Mouse (Mus musculus) frontal cortex, adult (tissue): Measurements from ENCODE around the gene Mettl16.
"Not testable (repeated sequence)": the region's sequence is repeated elsewhere in the genome, so short reads cannot be mapped to it uniquely, and the experiment has no call there.

Source experiments
- ATAC-seq: cut with Nextera tagmentation; 2 replicates; pipeline ENCODE4 v1.9.2; 2017; ENCODE audit warnings: mild to moderate bottlenecking, moderate library complexity, mixed read lengths; ENCODE audit not compliant: low TSS enrichment

Gene Mettl16

DNA sequence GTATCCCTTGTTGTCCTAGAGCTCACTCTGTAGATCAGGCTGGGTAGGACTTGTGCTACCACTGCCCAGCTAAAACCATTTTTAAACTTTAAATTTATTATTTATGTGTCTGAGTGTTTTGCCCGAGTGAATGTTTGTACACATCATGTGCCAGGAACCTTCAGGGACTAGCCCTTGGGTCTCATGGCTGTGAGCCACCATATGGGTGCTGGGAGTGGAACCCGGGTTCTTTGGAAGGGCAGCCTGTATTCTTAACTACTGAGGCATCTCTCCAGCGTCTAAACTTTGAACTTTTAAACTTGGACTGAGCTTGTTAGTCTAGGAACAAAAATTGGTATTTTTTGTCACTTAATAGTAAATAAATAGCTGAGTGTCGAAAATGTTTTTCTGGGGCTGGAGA lies 22.2 kb downstream of the Mettl16 start:
- ATAC-seq = no peak

DNA sequence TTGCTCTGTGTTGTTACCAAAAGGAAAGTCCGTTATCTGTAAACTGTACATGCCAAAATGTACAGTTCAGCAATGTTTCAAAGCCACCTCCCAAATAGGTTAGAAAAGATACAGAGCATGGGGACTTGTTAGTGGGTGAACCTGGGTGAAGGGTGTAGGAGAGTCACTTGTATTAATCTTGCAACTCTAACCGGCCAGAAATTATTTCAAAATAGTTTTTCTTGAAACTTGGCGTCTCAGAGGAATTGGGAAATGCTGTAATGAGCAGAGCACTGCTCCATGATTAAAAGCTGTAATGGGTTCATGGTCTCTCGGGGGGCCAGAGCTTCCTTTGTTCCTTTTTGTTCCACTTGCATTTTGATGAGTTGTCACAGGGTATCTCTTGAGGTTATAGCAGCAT lies 30.0 kb downstream of the Mettl16 start:
- no peak for ATAC-seq

DNA sequence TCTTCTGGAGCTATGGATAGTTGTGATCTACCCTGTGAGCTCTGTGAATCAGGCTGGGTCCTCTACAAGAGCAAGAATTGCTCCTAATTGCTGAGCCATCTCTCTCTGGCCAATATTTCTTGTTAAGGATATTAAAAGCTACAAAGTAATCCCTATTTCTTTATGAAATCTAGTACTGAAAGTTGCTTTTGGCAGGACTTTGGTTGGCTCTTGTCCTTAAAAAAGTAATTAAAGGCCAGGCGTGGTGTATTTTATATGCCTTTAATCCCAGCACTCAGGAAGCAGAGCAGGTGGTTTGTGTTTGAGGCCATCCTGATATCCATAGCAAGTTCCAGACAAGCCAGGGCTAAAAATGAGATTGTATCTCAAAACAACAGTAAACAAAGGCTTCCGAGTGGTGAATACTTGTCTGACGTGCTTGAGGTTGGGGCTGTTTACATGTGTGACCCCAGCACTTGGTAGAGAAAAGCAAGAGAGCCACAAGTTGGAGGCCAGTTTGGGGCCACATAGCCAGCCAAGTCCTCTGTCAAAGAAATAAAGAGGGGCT lies 33.5 kb downstream of the Mettl16 start:
- no peak for ATAC-seq

DNA sequence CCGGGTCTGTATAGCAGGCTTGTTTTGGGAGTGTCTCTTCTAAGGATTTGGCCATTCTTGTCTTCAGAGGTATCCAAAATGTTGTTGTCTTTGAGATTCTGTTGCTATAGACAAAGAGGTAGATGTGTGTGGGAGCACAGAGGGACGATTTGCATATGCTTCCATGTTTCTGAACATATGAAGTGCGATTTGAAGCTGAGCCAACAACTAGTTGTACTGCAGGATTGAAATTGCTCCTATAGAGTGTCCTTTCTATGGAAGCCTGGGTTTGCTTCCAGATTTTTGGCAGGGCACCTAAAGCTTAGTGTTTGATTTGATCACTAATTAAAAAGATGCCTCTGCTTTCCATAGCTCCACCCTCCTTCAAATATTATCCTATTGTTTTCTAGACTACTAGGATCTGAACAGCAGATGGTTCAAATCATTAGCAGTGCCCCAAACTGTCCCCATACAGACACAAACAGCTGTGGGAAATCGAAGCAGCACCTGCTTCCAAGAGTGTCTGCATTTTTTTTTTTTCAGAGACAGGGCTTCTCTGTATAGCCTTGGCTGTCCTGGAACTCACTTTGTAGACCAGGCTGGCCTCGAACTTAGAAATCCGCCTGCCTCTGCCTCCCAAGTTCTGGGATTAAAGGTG lies 36.7 kb downstream of the Mettl16 start:
- ATAC-seq = no peak

DNA sequence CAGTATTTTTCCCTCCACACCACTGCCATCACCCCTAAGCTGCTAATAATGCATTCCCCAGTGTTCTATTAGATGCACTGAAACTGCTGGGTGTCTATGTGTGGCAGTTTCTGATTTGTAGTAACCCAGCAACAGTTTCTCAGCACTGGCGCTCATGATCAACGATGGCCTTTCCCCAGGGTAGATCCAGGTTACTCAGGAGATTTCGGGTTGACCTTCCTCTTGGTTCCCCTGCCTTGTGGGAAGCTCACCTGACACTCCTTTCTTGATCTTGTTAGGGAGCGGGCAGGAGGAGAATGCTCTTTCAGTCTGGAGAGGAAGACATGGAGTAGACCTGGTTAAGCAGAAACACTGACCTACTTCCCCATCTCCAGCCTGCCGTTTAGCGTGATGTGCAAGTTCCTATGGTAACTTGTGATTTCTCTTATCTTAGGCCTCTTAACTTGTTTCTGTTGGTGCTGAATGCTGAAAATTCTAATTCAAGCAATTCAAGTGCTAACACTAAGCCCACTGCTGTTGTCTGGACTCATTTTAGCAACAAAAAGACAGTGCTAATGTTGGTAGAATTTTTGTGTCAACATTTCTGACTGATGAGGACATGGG lies 37.7 kb downstream of the Mettl16 start:
- peak; percentile 78 for ATAC-seq

DNA sequence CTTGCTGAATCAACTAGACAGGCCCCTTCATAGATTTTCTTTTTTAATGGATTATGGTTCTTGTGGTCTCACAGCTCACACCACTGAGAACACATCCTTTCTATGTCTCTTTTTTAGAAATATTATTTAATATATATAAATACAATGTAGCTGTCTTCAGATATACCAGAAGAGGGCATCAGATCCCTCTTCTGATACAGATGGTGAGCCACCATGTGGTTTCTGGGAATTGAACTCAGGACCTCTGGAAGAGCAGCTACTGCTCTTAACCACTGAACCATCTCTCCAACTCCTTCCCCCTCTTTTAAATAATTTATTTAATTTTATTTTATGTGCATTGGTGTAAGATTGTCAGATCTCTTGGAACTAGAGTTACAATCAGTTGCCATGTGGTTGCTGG lies 39.5 kb downstream of the Mettl16 start:
- ATAC-seq = no peak

DNA sequence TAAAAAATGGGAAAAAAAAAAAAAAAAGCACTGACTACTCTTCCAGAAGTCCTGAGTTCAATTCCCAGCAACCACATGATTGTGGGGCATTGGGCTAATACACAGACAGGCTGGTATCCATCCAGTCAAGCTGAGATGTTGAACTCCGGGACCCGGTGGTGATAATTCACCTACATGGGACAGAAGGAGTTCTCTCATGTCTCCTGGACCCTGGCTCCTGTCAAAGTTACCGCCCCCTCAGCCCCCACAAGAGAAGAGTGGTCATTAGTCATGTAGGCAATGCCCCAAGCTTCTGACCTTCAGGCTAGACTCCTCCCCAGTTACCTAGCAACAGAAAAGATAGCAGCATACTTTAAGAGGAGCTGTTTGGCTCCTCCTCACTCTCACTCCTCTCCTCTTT lies 40.4 kb downstream of the Mettl16 start:
- ATAC-seq = not testable (repeated sequence)

DNA sequence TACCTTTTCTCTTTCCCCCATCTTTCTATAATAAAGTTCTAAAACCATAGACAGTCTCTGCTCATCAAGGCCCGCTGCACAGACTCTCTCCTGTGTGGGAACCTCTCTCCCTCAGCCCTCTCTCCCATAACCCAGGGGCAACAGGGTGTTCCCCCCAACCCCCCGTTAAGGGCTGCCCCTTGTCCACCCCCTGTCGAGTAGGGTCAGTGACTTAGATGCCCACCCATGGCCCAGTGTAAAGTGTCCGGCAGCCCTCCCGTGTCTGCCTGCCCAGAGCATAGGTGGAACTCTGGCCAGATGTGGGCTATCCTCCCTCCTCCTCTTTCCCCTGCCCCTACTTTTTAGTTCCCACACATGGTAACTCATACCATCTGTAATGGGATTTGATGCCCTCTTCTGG lies 40.9 kb downstream of the Mettl16 start:
- ATAC-seq = no peak

DNA sequence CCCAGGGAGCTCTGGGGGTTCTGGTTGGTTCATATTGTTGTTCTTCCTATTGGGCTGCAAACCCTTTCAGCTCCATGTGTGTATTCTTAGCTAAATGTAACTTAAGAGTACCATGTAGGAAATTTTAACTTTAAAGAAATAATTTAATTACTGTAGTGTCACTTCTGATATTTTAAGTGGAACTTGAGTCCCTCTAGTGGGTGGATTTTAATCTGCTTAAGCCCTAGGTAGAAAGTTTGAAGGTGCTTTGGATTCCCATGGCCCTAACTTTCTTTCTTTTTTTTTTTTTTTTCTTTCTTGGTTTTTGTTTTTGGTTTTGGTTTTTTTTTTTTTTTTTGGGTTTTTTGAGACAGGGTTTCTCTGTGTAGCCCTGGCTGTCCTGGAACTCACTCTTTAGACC lies 45.2 kb downstream of the Mettl16 start:
- ATAC-seq = no peak

DNA sequence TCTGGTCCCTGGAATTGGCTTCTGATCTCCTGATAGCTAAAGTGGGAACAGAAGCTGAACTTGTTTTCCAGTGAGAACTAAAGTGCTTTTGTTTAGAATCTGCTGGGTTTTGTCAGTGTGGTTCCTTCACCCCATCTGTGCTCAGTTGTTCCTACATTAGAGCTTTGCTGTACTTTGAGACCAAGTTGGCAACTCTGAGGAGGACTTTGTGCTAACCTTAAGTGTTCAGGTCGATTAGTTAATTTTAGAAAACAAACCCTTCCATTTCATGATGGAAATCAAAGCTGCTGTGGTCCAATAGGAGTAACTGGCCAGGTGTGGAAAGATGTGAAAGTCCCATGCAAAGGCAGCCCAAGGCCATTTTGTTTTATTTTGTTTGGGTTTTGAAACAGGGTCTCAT lies 50.3 kb downstream of the Mettl16 start:
- ATAC-seq = no peak

DNA sequence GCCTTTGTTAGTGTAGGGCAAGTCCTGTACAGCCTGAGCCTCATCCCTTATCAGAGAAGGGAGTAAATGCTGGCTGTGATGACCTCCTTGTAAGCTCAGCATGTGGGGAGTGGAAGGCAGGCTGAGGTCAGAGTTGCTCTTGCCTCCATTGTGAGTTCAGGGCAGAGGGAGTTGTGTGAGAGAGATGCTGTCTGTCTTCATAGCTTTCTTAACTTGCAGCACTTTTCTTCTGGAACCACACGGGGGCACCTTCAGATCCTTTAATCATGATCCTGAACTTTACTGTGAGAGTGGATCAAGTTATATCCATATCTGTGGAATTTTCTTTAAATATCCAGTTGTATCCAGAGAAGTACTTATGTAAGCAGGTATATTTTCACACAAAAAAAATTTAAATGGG lies 50.8 kb downstream of the Mettl16 start:
- ATAC-seq = peak; percentile 81

DNA sequence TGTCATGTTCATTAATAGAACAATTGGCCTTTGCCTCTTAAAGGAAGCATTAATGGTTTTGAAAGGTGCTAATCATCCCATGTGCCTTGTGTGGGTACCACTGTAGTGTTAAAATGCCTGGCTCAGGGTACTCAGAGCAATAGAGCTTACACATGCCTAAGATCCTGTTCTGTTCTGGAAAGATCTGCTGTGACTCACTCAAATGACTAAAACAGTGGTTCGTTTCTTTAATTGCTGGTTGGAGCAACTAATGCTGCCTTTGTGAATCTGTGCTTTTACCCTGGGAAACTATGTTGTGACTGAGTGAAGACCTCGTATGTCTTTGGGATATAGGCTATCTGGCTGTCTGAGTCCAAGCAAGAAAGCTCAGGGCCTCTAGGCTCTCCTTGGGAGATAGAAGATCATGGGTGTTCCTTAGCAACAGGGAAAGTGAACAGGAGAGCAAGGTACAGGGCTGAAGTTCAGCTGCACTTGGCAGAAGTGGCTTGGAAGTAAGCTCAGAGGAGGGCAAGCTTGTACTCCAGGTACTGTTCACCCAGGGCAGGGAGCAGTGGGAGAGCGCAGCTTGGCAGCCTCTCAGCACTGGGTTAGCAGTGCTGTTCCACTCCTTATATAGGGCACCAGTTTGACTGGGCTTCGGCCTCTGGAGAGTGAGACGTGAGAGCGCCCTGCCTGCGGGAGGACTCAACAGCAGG lies 52.3 kb downstream of the Mettl16 start:
- no peak for ATAC-seq

DNA sequence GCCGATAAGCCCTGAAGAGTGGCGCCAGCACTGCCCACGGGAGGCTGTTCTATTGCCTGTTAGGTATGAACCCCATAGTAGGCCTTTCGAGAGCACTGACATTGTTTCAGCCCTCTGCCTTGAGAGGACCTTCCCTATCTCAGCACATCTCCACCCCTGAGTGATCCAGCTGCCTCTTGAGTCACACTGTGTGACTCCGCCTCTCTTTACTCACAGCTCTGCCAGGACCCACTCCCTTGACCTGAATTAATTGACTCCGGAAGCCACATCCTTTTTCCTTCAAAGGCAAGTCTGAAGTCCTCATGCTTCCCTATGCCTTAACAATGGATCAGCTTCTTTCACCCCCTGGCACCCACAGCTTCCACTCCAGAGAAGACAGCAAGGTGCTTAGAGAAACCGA lies 55.5 kb downstream of the Mettl16 start:
- no peak for ATAC-seq

DNA sequence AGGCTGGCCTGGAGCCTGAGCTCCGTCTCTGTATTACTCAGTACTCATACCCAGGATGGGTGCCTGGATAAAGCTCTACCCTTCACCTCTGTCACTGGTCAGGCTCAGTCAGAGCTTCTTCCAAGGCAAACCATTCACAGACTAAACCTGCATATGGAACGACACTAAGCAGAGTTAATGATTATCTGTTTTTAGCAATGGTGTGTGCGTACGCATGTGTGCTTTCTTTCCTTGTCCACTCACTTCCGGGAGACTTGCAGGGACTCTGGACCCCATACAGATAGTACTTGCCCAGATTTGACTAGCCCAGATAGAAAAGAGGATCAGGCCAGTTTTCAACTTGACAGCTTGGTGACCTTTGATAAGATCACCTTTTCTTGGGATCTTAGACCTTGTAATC lies 56.1 kb downstream of the Mettl16 start:
- no peak for ATAC-seq

DNA sequence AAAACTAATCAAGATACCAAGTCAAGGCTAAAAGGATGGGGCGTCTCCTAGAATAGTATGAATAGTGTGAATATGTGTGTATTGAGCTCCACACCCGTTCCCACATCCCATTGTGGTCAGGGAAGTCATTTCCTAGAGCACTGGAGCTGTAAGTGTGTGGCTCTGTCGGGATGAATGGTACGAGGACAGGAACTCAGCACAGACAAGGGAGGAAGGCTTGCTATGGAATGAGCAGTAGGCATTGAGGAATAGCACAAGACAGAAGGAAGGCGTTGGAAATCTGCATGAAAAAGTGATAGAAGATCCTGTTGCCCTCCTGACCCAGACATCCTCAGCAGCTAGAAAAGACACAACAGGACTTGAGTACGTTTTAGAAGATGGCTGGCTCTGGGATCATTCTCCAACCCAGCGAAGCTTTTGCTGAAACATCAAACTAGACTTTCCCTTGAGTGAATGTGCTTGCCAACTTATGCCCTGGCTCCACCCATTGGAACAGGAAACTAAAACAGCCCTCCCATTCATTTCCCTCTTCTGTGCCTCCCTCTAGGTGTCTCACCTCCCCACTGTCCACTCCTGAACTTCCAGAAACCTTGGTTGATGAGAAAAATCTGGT lies 57.3 kb downstream of the Mettl16 start:
- ATAC-seq = no peak

DNA sequence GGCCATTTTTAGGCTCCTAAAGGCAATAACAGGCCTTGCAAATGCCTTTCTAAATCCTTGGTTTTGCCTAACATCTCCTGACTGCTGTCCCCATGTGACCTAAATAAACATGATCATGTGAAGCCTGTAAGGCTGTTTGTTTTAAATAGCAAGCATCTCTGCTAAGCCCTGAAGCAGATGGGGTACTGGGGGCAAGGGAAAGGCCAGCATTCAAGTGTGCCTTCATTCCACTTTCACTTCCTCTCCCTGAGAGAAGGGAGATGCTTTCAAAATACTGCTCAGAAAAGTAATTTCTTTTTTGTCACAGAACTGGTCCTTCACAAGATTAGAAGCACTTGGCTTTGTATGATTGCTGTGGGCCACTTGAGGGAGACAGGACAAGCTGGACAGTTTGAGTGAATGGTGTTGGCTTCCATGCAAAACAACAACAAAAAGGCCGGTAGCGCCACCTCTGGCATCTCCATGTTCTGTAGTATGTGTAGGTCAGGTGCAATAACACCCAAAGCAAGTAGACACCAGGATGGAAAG lies 57.8 kb downstream of the Mettl16 start:
- ATAC-seq = no peak

DNA sequence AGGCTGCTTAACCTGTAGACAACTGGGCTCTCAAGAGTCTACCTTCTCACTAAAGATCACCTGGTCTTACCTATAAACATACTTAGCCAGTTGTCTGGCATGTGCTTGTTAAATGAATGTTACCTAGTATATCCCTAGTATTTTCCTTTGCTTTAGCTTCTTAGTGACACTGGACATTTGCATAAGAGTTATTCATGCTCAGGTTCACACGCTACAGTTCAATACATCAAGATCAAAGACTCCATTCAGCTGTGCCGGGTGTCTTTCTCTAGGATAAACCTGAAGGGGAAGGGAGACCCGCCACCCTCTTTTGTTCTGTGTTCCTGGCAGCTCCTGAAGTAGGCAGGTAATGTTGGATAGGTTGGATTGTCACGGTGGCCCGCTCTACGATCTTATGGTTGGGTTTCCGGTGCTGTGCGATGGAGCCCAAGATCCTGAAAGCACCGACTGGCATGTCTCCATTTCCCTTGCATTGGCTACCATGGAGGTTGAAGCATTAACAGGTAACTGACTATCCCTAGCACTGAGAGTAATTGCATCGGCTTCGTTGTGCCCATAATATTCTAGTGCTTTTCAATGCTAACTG lies 58.4 kb downstream of the Mettl16 start:
- no peak for ATAC-seq

DNA sequence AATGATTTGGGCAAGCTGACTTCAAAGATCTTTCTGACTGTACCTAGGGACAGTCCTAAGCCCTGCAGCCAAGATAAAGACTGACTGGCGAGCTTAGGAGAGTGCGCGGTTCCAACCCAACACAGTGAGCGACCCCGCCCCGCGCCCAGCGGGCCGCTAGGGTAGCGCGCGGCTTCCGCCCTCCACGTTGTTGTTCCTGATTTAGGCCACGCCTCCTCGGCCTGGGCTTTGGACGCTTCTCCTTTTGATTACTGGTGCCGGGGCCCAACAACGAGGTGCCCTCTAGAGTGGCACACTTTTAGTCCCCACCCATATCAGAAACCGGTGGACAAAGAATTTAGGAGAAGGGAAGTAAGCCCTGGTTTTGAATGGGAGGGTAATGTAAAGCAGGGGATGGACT lies 59.2 kb downstream of the Mettl16 start:
- no peak for ATAC-seq

DNA sequence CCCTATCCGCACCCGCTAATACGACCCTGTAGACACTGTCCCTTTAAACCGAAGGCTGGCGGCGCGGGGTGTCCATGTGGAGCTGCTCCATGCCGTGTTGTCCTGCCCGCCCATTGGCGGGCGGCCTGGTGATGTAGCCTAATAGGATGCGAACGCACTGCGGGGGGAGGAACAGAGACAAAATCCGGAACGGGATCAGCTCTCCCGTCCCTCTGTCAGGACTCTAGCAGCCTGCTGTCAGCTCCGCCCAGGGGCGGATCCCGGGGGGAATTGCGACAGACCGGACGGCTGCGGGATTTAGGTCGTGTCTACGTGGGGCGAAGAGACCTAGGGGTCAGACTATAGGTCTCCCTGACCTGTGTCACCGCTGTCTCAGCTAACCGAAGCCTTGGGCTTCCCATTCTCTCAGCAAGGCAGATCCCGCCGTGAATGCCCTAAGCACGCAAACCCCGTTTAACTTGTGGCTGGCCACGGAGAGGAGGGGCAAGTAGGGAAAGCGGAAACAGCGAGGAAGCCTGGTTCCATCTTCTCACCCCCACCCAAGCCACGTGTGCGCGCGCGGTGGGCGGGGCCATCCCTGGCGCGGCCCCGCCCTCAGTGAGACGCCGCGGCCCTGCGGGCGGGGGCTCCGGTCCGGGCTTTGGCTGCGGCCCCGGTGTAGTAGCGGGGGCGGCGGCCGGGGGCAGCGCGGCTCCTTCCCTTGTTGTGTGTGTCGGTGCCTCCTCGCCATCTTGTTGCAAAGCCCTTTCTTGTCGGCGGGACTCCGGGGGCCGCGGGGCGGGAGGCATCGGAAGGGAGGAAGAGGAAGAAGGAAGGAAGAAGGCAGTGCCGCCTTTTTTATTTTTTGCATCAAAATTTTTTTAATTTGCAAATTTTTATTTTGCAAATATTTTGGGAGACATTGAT lies 59.9 kb downstream of the Mettl16 start, which contains the start of gene Mnt:
Gene Mnt (plus strand): TSS at position 665 of the 906 bp plus-strand sequence.
- ATAC-seq = peak; percentile 68

DNA sequence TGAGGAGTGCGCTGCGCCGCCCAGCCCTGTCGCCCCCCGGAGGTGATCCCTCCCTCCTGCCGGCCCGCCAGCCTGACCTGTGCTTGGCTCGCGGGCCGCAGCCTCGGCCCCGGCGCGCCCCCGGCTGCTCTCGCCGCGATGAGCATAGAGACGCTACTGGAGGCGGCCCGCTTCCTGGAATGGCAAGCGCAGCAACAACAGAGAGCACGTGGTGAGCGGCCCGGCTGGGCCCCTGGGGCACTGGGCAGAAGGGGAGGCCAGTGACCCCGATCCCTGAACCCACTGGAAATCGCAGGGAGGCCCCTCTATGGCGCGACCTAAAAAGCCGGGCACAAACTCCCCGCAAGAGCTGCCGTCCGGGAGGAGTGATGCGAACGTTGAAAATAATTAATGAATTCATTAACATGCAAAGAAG lies 60.6 kb downstream of the Mettl16 start:
- ATAC-seq = no peak
